Mouse (Mus musculus): ENCODE results near the gene Cep89.

Cep89 gene

DNA sequence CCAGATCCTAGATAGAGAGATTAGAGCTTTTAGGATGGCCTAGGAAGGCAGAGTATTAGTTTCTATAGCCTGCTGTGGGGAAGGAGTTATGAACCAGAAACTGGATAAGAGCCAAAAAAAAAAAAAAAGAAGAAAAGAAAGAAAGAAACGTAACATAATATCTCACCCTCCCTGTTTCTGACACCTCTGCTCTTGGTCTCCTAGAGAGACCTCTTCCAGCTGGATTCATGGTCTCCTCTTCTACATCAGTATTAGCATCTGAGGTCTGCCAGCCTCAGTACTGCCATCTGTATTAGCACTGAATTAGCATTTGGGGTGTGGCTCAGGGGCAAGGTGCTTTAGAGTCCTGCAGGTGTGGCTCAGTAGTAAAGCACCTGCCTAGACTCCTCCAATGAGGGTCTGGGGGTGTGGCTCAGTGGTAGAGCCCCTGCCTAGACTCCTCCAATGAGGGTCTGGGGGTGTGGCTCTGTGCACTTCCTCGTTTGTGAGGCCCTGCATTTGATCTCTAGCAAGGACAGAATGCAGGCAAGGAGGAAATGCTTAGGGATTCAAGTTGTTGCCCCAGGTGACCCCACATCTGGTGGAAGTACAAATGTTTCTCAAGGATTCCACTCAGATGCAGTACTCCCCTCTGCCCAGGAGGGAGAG, 14.0 kb upstream of the Cep89 start:
- in situ Hi-C loops (cut with MboI, MseI), result no loop called here

DNA sequence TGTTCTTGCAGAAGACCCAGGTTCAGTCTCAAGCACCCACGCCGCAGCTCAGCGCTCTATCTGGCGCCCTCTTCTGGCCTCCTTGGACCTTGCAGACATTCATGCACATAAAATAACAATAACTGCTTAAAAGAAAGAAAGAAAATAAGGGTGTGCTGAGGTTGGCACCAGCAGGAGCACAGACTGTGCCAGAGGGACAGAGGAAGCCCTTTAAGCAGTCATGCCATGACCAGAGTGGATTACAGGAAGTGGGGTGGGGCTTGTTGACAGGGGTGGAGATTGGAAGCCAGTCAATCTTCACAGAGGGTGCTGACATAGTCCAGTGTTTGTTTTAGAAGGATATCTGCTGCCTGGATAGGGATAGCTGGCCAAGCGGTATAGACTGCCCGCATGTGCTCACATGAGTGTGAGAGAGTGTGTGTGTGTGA, 10.3 kb upstream of the Cep89 start:
- in situ Hi-C loops (cut with MboI, MseI), result no loop called here

GRCm38 (mm10) chr7:35388694-35389093, 8.1 kb upstream of the Cep89 start:
- in situ Hi-C loops (cut with MboI, MseI), result no loop called here

- in situ Hi-C loops (cut with MboI, MseI), result loop anchor here (5.0 to 10.0 kb wide), 3 partner anchors 56 to 352 kb away; no protein-coding TSS in a partner anchor
Observed at GRCm38 (mm10) chr7:35392935-35393334, 3.9 kb upstream of the Cep89 start.

DNA sequence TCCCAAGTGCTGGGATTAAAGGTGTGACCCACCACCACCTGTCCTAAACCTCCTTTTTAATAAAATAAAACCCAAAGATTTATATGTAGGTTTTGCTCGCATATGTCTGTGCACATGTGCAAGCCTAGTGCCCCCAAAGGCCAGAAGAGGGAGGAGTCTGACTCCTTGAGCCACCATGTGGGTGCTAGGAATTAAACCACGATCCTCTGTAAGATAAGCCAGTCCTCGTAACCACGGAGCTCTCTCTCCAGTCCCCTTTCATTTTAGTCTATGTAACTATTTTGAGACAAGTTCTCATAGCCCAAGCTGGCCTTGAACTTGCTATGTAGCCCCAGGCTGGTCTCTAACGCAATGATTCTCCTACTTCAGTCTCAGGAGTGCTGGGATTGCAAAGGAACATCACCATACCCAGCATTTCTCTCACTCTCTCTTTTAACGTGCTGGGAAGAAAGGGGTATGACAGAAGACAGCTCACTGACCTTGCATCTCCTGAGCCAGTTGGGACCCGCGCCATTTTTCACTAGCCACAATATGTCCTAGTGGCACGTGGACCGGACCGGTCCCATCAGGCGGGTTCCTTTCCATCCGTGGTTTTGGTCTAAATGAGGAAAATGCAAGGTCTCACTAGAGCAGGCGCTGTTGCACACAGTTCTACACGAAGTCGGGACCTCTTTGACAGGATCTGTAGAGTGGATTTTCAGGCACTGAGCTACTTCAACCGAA, 940 bp upstream of the Cep89 start:
- in situ Hi-C loops (cut with MboI, MseI), result loop anchor here (10.0 kb wide), 1 partner anchor 349 kb away; no protein-coding TSS in a partner anchor

- in situ Hi-C loops (cut with MboI, MseI), result no loop called here
Observed at GRCm38 (mm10) chr7:35401169-35401568, 4.3 kb downstream of the Cep89 start.

DNA sequence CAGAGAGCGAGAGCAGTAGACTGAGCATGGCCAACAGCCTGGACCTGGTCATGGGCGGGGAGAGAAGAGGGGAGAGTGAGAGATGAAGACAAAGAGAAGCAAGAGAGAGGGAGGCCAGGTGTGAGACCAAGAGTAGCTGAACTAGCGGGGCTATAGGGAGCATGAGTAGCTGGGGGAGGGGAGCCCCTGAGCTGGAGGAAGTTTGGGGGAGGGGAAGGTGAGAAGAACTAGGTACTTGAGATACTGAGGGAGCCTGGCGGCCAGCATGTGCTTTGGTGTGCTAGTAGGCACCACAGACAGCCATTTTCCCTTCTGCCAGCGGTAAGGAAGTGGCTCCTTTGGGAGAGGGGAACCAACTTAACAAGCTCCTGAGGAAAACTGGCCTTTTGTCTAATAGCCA, 18.4 kb downstream of the Cep89 start:
- in situ Hi-C loops (cut with MboI, MseI), result no loop called here

GRCm38 (mm10) chr7:35415801-35416653, 19.2 kb downstream of the Cep89 start:
- in situ Hi-C loops (cut with MboI, MseI), result no loop called here

DNA sequence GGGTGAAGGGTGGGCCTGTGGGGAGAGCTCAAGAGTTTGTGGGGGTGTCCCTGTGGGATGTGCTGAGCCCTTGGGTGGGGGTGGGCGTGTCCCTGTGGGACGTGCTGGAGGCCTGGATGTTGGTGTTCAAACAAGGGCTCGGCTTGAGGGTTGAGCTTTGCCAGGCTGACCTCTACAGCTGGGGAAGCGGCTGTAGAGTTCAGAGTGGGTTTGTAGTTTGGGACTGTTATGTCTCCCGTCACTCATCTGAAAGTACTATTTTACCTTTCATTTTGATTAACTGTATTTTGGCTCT, 19.8 kb downstream of the Cep89 start:
- in situ Hi-C loops (cut with MboI, MseI), result no loop called here

GRCm38 (mm10) chr7:35423071-35423470, 26.2 kb downstream of the Cep89 start:
- in situ Hi-C loops (cut with MboI, MseI), result no loop called here

GRCm38 (mm10) chr7:35428146-35428545, 31.3 kb downstream of the Cep89 start:
- in situ Hi-C loops (cut with MboI, MseI), result no loop called here

- in situ Hi-C loops (cut with MboI, MseI), result no loop called here
Observed at GRCm38 (mm10) chr7:35435266-35435665, 38.4 kb downstream of the Cep89 start.

GRCm38 (mm10) chr7:35447501-35447900, 50.7 kb downstream of the Cep89 start:
- in situ Hi-C loops (cut with MboI, MseI), result loop anchor here (5.0 kb wide), 1 partner anchor 85 kb away; no protein-coding TSS in a partner anchor

GRCm38 (mm10) chr7:35447996-35448846, 51.4 kb downstream of the Cep89 start, which contains the start of gene Slc7a9:
TSS of gene Slc7a9 (plus strand) at chr7:35448796.
- in situ Hi-C loops (cut with MboI, MseI), result loop anchor here (5.0 kb wide), 1 partner anchor 84 kb away; no protein-coding TSS in a partner anchor

DNA sequence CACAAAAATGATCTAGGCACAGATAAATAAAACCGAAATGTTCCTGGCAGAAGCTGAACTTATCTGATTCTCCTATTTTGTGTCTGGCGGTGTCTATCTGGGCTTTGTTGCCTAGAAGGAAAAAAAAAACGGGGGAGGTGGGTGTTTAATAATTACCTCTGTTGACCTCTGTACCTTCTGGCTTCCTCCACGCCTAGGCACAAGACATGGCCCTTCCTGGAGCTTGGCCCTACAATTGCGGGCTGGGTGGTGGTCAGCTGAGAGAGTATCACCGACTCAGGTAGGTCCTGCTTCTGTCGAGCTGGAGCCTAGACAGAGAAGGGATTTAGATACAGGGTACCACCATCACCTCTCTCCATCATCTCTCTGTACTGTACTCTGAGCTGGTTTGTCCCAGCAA, 52.0 kb downstream of the Cep89 start:
- in situ Hi-C loops (cut with MboI, MseI), result loop anchor here (5.0 kb wide), 1 partner anchor 83 kb away; no protein-coding TSS in a partner anchor

- in situ Hi-C loops (cut with MboI, MseI), result no loop called here
Observed at GRCm38 (mm10) chr7:35456091-35456814, 59.4 kb downstream of the Cep89 start.

- in situ Hi-C loops (cut with MboI, MseI), result no loop called here
Observed at GRCm38 (mm10) chr7:35460971-35461370, 64.1 kb downstream of the Cep89 start.

DNA sequence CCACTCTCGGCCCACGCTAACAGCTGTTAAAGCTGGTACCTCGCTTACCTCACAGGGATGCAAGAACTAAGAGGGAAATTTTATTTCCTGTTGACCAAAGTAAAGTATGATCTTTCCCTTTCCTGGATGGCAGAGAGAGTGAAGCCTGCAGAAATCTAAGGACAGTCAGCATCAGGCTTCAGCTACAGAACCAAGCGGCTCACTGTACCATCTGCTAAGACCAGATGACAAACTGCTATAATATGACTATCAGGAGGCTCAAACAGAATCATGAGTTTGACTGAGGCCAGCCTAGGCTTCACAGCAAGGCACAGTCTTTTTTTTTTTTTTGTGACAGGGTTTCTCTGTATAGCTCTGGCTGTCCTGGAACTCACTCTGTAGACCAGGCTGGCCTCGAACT, 68.2 kb downstream of the Cep89 start:
- in situ Hi-C loops (cut with MboI, MseI), result no loop called here

GRCm38 (mm10) chr7:35467856-35468255, 71.0 kb downstream of the Cep89 start:
- in situ Hi-C loops (cut with MboI, MseI), result no loop called here

- in situ Hi-C loops (cut with MboI, MseI), result no loop called here
Observed at GRCm38 (mm10) chr7:35470794-35471193, 74.0 kb downstream of the Cep89 start.

DNA sequence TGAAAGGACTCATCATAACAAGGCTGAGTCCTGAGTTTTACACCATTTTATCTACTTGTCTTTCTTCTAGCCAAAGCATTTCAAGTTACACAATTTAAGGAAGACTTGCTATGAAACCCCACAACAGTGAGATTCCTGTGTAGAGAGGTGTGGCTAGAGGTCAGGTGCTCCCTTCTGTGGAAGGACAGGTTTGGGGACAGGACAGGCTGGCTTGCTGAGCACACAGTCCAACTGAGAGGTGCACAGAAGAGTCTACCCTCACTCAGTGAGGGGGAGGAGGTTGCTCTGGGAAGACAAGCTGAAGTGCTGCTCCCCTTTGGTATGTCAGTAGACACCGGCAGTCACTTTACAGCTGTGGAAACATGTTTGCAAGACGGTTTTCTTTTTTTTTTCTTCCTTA, 79.6 kb downstream of the Cep89 start:
- in situ Hi-C loops (cut with MboI, MseI), result no loop called here
